Mouse (Mus musculus) frontal cortex, adult (tissue): ENCODE results near the gene Nos3.

Experiments
- ATAC-seq: cut with Nextera tagmentation; 2 replicates; pipeline ENCODE4 v1.9.2; 2017; ENCODE audit warnings: mild to moderate bottlenecking, moderate library complexity, mixed read lengths; ENCODE audit not compliant: low TSS enrichment

Nos3 gene

GRCm38 (mm10) chr5:24426556-24427284 lies 62.1 kb downstream of the Nos3 start:
- no peak for ATAC-seq

DNA sequence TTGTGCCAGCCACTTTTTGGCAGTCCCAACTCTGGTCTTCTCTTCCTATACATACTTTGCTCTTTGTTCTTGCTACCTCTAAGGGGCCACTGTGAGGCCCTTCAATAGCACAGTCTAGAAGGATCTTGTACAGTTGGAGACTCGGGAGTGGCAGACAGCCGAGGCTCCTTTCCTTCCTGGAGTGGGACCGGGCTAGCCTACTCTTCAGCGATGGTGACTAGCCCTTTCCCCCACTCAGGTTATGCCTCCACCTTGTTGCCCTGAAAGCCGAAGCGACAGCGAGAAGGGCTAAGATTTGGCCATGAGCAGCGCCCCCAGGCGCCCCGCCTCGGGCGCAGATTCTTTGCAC lies 62.6 kb downstream of the Nos3 start:
- ATAC-seq, result no peak

GRCm38 (mm10) chr5:24427981-24428402 lies 63.4 kb downstream of the Nos3 start:
- no peak for ATAC-seq

GRCm38 (mm10) chr5:24428596-24428995 lies 64.0 kb downstream of the Nos3 start:
- ATAC-seq, result no peak

- ATAC-seq, result no peak
These were observed 69.4 kb downstream of the Nos3 start for GRCm38 (mm10) chr5:24433993-24434392.
